Mouse (Mus musculus) limb, embryonic 15.5 days (tissue): Measurements from ENCODE around the gene Plekhd1. TPM values are rescaled to one million over a fixed set of nuclear protein-coding genes. Genes with fewer than 3 reads are reported as not detected.
A peak's percentile ranks its signal among the peaks of the same experiment; 100 is the strongest.

Source experiments
- ATAC-seq: fragments of 200-750 bp; cut with Nextera tagmentation; 2 replicates; pipeline ENCODE4 v1.8.0; 2017; ENCODE audit warnings: low read depth, moderate TSS enrichment; ENCODE audit not compliant: insufficient number of reproducible peaks, low FRiP score, low TSS enrichment
- H3K27ac ChIP-seq: fragments of 300-500 bp; sonication (generic); 2 replicates; pipeline ENCODE4 v1.5.1; 2015; ENCODE audit warnings: moderate library complexity, mild to moderate bottlenecking, inconsistent platforms
- H3K27me3 ChIP-seq: fragments of 300-500 bp; sonication (generic); 2 replicates; pipeline ENCODE4 v1.6.1; 2015; ENCODE audit warnings: inconsistent platforms
- H3K36me3 ChIP-seq: fragments of 300-500 bp; sonication (generic); 2 replicates; pipeline ENCODE4 v1.6.1; 2015; ENCODE audit warnings: inconsistent platforms
- H3K4me1 ChIP-seq: fragments of 300-500 bp; sonication (generic); 2 replicates; pipeline ENCODE4 v1.6.1; 2015; ENCODE audit warnings: inconsistent platforms
- H3K4me2 ChIP-seq: fragments of 300-500 bp; sonication (generic); 2 replicates; pipeline ENCODE4 v1.6.1; 2015; ENCODE audit warnings: mild to moderate bottlenecking, inconsistent platforms
- H3K4me3 ChIP-seq: fragments of 300-500 bp; sonication (generic); 2 replicates; pipeline ENCODE4 v1.5.1; 2015; ENCODE audit warnings: mild to moderate bottlenecking, inconsistent platforms
- H3K9ac ChIP-seq: fragments of 300-500 bp; sonication (generic); 2 replicates; pipeline ENCODE4 v1.6.1; 2015; ENCODE audit warnings: inconsistent platforms
- H3K9me3 ChIP-seq: fragments of 300-500 bp; sonication (generic); 2 replicates; pipeline ENCODE4 v1.6.1; 2016; ENCODE audit warnings: inconsistent platforms
- WGBS: fragments of 180-500 bp; shearing (Covaris S2); methylation state at CpG from one replicate; pipeline ENCODE4 v1.1.7; 2015; 5-methylcytosine and 5-hydroxymethylcytosine counted together
- polyA plus RNA-seq: library from polyadenylated mRNA; unstranded; fragments of >200 nt; fragmentation: Nextera tagmentation; extraction: Ambion mirVana; gene quantifications from 2 replicates; pipeline ENCODE4 v1.2.1, GENCODE M21; 2015

The Plekhd1 gene
- polyA plus RNA-seq, 1 experiment from 2014 or later = 0.15 TPM

- ATAC-seq = no peak
- H3K9me3 ChIP-seq = no peaks in the 10 kb centered on the region
- H3K4me1 ChIP-seq = peaks cover 12% of the 10 kb centered on the region
- H3K4me2 ChIP-seq = no peak overlapping the region
- H3K27me3 ChIP-seq = 0 out of 2 replicates have a peak, but pooled peaks cover 4% of the 10 kb centered on the region
- H3K27ac ChIP-seq = no peak overlapping the region
- WGBS = 48% methylated on average over 11 of the region's 11 CpGs
- no peak overlapping the region for H3K4me3 ChIP-seq
- H3K36me3 ChIP-seq = no peaks in the 10 kb centered on the region
- H3K9ac ChIP-seq = no peak overlapping the region
Observed at GRCm38 (mm10) chr12:80706208-80706914, 14.0 kb downstream of the Plekhd1 start.

- Histone ChIP-seq H3K9ac (no peak overlapping the region), H3K27me3 (0 out of 2 replicates have a peak, but pooled peaks cover 4% of the 10 kb centered on the region), H3K4me1 (peaks cover 12% of the 10 kb centered on the region), H3K9me3 (no peaks in the 10 kb centered on the region), H3K36me3 (no peaks in the 10 kb centered on the region), H3K27ac (no peak overlapping the region), H3K4me3 (no peak overlapping the region), H3K4me2 (no peak overlapping the region)
- no peak; the same call in 1 of the 2 replicates for ATAC-seq
- WGBS = 29% methylated on average over 6 of the region's 6 CpGs
Observed at GRCm38 (mm10) chr12:80706915-80707604, 14.7 kb downstream of the Plekhd1 start.

- no peak overlapping the region for H3K4me3 ChIP-seq
- no peaks in the 10 kb centered on the region for H3K4me1 ChIP-seq
- H3K27me3 ChIP-seq = peaks cover 8% of the 10 kb centered on the region; the same call in 1 of the 2 replicates
- no peaks in the 10 kb centered on the region for H3K36me3 ChIP-seq
- H3K9ac ChIP-seq = no peak overlapping the region
- no peak for ATAC-seq
- H3K4me2 ChIP-seq = no peak overlapping the region
- no peak overlapping the region for H3K27ac ChIP-seq
- WGBS = 75% methylated on average over 6 of the region's 6 CpGs
- H3K9me3 ChIP-seq = no peaks in the 10 kb centered on the region
Observed at GRCm38 (mm10) chr12:80715915-80716314, 23.5 kb downstream of the Plekhd1 start.

- Histone ChIP-seq H3K36me3 (no peaks in the 10 kb centered on the region), H3K4me3 (no peak overlapping the region), H3K9ac (no peak overlapping the region), H3K27me3 (peaks cover 8% of the 10 kb centered on the region; the same call in 1 of the 2 replicates), H3K9me3 (no peaks in the 10 kb centered on the region), H3K4me2 (no peak overlapping the region), H3K27ac (no peak overlapping the region), H3K4me1 (no peaks in the 10 kb centered on the region)
- no peak for ATAC-seq
- 78% methylated on average over 2 of the region's 2 CpGs for WGBS
Observed at GRCm38 (mm10) chr12:80719141-80719540, 26.8 kb downstream of the Plekhd1 start.

- Histone ChIP-seq H3K36me3 (no peaks in the 10 kb centered on the region), H3K9ac (no peak overlapping the region), H3K27me3 (peaks cover 8% of the 10 kb centered on the region; the same call in 1 of the 2 replicates), H3K27ac (no peak overlapping the region), H3K4me2 (no peak overlapping the region), H3K9me3 (no peaks in the 10 kb centered on the region), H3K4me3 (no peak overlapping the region), H3K4me1 (no peaks in the 10 kb centered on the region)
- no peak for ATAC-seq
- 88% methylated on average over 12 of the region's 12 CpGs for WGBS
Observed at GRCm38 (mm10) chr12:80720507-80720906, 28.1 kb downstream of the Plekhd1 start.

GRCm38 (mm10) chr12:80721458-80721857, 29.1 kb downstream of the Plekhd1 start:
- Histone ChIP-seq H3K4me1 (no peaks in the 10 kb centered on the region), H3K27me3 (peaks cover 8% of the 10 kb centered on the region; the same call in 1 of the 2 replicates), H3K9ac (no peak overlapping the region), H3K4me3 (no peak overlapping the region), H3K36me3 (no peaks in the 10 kb centered on the region), H3K9me3 (no peaks in the 10 kb centered on the region), H3K27ac (no peak overlapping the region), H3K4me2 (no peak overlapping the region)
- WGBS = 81% methylated on average over 15 of the region's 15 CpGs
- no peak for ATAC-seq

GRCm38 (mm10) chr12:80724853-80725559, 32.6 kb downstream of the Plekhd1 start:
- H3K9me3 ChIP-seq = no peaks in the 10 kb centered on the region
- no peak overlapping the region for H3K4me3 ChIP-seq
- no peaks in the 10 kb centered on the region for H3K27me3 ChIP-seq
- H3K9ac ChIP-seq = no peak overlapping the region
- H3K36me3 ChIP-seq = no peaks in the 10 kb centered on the region
- no peak for ATAC-seq
- no peak overlapping the region for H3K27ac ChIP-seq
- no peaks in the 10 kb centered on the region for H3K4me1 ChIP-seq
- H3K4me2 ChIP-seq = no peak overlapping the region
- WGBS = 32% methylated on average over 10 of the region's 10 CpGs

- no peak overlapping the region for H3K27ac ChIP-seq
- no peaks in the 10 kb centered on the region for H3K9me3 ChIP-seq
- no peaks in the 10 kb centered on the region for H3K4me1 ChIP-seq
- no peak overlapping the region for H3K4me2 ChIP-seq
- WGBS = 19% methylated on average over 1 of the region's 1 CpGs
- H3K27me3 ChIP-seq = no peaks in the 10 kb centered on the region
- no peak overlapping the region for H3K9ac ChIP-seq
- no peak overlapping the region for H3K4me3 ChIP-seq
- ATAC-seq = no peak
- H3K36me3 ChIP-seq = no peaks in the 10 kb centered on the region
Observed at GRCm38 (mm10) chr12:80728207-80728606, 35.8 kb downstream of the Plekhd1 start.

GRCm38 (mm10) chr12:80728814-80729213, 36.4 kb downstream of the Plekhd1 start:
- ATAC-seq = no peak
- Histone ChIP-seq H3K4me1 (no peaks in the 10 kb centered on the region), H3K9me3 (no peaks in the 10 kb centered on the region), H3K4me2 (no peak overlapping the region), H3K9ac (no peak overlapping the region), H3K27ac (no peak overlapping the region), H3K27me3 (no peaks in the 10 kb centered on the region), H3K4me3 (no peak overlapping the region), H3K36me3 (no peaks in the 10 kb centered on the region)
- WGBS = 38% methylated on average over 2 of the region's 2 CpGs

- ATAC-seq = no peak
- WGBS = 81% methylated on average over 12 of the region's 12 CpGs
- Histone ChIP-seq H3K36me3 (no peaks in the 10 kb centered on the region), H3K4me3 (no peak overlapping the region), H3K9me3 (no peaks in the 10 kb centered on the region), H3K27ac (no peak overlapping the region), H3K4me1 (no peaks in the 10 kb centered on the region), H3K27me3 (no peaks in the 10 kb centered on the region), H3K9ac (no peak overlapping the region), H3K4me2 (no peak overlapping the region)
Observed at GRCm38 (mm10) chr12:80729758-80730530, 37.6 kb downstream of the Plekhd1 start.

GRCm38 (mm10) chr12:80730567-80730966, 38.2 kb downstream of the Plekhd1 start:
- Histone ChIP-seq H3K9ac (no peak overlapping the region), H3K4me3 (no peak overlapping the region), H3K36me3 (no peaks in the 10 kb centered on the region), H3K27me3 (no peaks in the 10 kb centered on the region), H3K4me2 (no peak overlapping the region), H3K4me1 (no peaks in the 10 kb centered on the region), H3K27ac (no peak overlapping the region), H3K9me3 (no peaks in the 10 kb centered on the region)
- ATAC-seq = 0 out of 2 replicates have a peak, but pooled peaks have one; percentile 58
- WGBS = 7% methylated on average over 9 of the region's 9 CpGs
